Mouse (Mus musculus) CH12.LX (cell line): ENCODE data around the gene Gm17581. TPM values are rescaled to one million over a fixed set of nuclear protein-coding genes. Genes with fewer than 3 reads are reported as not detected.

Source experiments
- DNase-seq: peaks from one replicate; pipeline ENCODE4 v3.0.0-alpha.2; 2013; ENCODE audit errors: extremely low read depth
- H3K27ac ChIP-seq: 2 replicates; pipeline ENCODE4 v1.5.1; 2012; ENCODE audit warnings: low read depth, mild to moderate bottlenecking, control low read depth, moderate library complexity; ENCODE audit not compliant: insufficient read depth
- H3K27me3 ChIP-seq: replicated peaks from 2 replicates; pipeline ENCODE3; 2012; ENCODE audit warnings: inconsistent platforms
- H3K36me3 ChIP-seq, 2 experiments: replicated peaks in 1 of 2; 2 replicates each; pipeline versions ENCODE3 to v1.6.1; 2012; ENCODE audit warnings: inconsistent platforms in 1 of 2, low read length in 1 of 2, mild to moderate bottlenecking in 1 of 2, mixed read lengths in 1 of 2, moderate library complexity in 1 of 2; ENCODE audit not compliant: control insufficient read depth in 1 of 2, insufficient read depth in 1 of 2
- H3K4me1 ChIP-seq, 2 experiments: 2 replicates each; pipeline ENCODE4 v1.6.1; 2012; ENCODE audit warnings: inconsistent platforms in 1 of 2, moderate library complexity in 1 of 2; ENCODE audit not compliant: insufficient read depth in 2 of 2, control insufficient read depth in 1 of 2
- H3K4me2 ChIP-seq: 2 replicates; pipeline ENCODE4 v1.6.1; 2012; ENCODE audit warnings: low read depth, mild to moderate bottlenecking, control low read depth; ENCODE audit not compliant: poor library complexity, insufficient read depth, severe bottlenecking
- H3K4me3 ChIP-seq, 3 experiments: fragments of 150-350 bp in 1 of 3; sonication (generic) in 1 of 3; replicated peaks in 1 of 3; 2 replicates each; pipeline versions ENCODE3 to v1.5.1; 2011 to 2012; ENCODE audit warnings: low read depth in 2 of 3, low read length in 2 of 3, mild to moderate bottlenecking in 2 of 3, moderate library complexity in 2 of 3, control low read depth in 1 of 3, improper control_type of control experiment in 1 of 3, inconsistent platforms in 1 of 3, mixed read lengths in 1 of 3; ENCODE audit not compliant: poor library complexity in 1 of 3
- H3K79me2 ChIP-seq: replicated peaks from 2 replicates; pipeline ENCODE4 v1.6.1; 2012; ENCODE audit warnings: mild to moderate bottlenecking, moderate library complexity; ENCODE audit not compliant: control insufficient read depth, poor library complexity, insufficient read depth, severe bottlenecking; ENCODE audit errors: extremely low read depth
- H3K9ac ChIP-seq: 2 replicates; pipeline ENCODE4 v1.6.1; 2012; ENCODE audit warnings: low read depth, mild to moderate bottlenecking, control low read depth, moderate library complexity; ENCODE audit not compliant: insufficient read depth
- H3K9me3 ChIP-seq: replicated peaks from 2 replicates; pipeline ENCODE3; 2012; ENCODE audit warnings: low read length, inconsistent platforms, mixed read lengths
- CHD2 ChIP-seq: IDR thresholded peaks from 2 replicates; pipeline ENCODE4 v1.6.1; 2011; ENCODE audit warnings: low read length, improper control_type of control experiment
- E2F4 ChIP-seq: IDR thresholded peaks from 2 replicates; pipeline ENCODE4 v1.6.1; 2011; ENCODE audit warnings: low read depth, low read length, improper control_type of control experiment; ENCODE audit not compliant: insufficient replicate concordance
- ELF1 ChIP-seq: IDR thresholded peaks from 2 replicates; pipeline ENCODE4 v1.6.1; 2014; ENCODE audit warnings: low read depth, mild to moderate bottlenecking, inconsistent platforms, low read length, improper control_type of control experiment
- GABPA ChIP-seq: IDR thresholded peaks from 2 replicates; pipeline ENCODE4 v1.6.1; 2012; ENCODE audit warnings: low read depth, low read length, improper control_type of control experiment, inconsistent platforms; ENCODE audit not compliant: insufficient replicate concordance
- IRF4 ChIP-seq: IDR thresholded peaks from 2 replicates; pipeline ENCODE4 v1.6.1; 2014; ENCODE audit warnings: low read depth, mild to moderate bottlenecking, inconsistent platforms, low read length, improper control_type of control experiment
- JUN ChIP-seq: IDR thresholded peaks from 2 replicates; pipeline ENCODE4 v1.6.1; 2011; ENCODE audit warnings: low read depth, mild to moderate bottlenecking, low read length, improper control_type of control experiment, moderate library complexity; ENCODE audit not compliant: insufficient read depth
- JUND ChIP-seq: conservative IDR thresholded peaks from 2 replicates; pipeline ENCODE4 v1.6.1; 2011; ENCODE audit warnings: low read depth, low read length, improper control_type of control experiment
- MAX ChIP-seq: IDR thresholded peaks from 2 replicates; pipeline ENCODE4 v1.6.1; 2011; ENCODE audit warnings: low read length, improper control_type of control experiment
- MAZ ChIP-seq: IDR thresholded peaks from 2 replicates; pipeline ENCODE4 v1.6.1; 2012; ENCODE audit warnings: low read depth, mild to moderate bottlenecking, inconsistent platforms, low read length, improper control_type of control experiment, moderate library complexity
- MYC ChIP-seq: IDR thresholded peaks from 2 replicates; pipeline ENCODE4 v1.6.1; 2011; ENCODE audit warnings: low read depth, mild to moderate bottlenecking, improper control_type of control experiment, low read length
- PAX5 ChIP-seq: IDR thresholded peaks from 2 replicates; pipeline ENCODE4 v1.6.1; 2012; ENCODE audit warnings: low read length, inconsistent platforms, mixed read lengths
- POLR2AphosphoS2 ChIP-seq: IDR thresholded peaks from 2 replicates; pipeline ENCODE4 v1.6.1; 2011; ENCODE audit warnings: low read depth, low read length, improper control_type of control experiment
- RAD21 ChIP-seq: IDR thresholded peaks from 2 replicates; pipeline ENCODE4 v1.6.1; 2011; ENCODE audit warnings: low read depth, mild to moderate bottlenecking, low read length, improper control_type of control experiment, moderate library complexity
- TBP ChIP-seq: conservative IDR thresholded peaks from 2 replicates; pipeline ENCODE4 v1.6.1; 2011; ENCODE audit warnings: low read depth, low read length, improper control_type of control experiment
- UBTF ChIP-seq: IDR thresholded peaks from 2 replicates; pipeline ENCODE4 v1.6.1; 2012; ENCODE audit warnings: low read depth, mild to moderate bottlenecking, inconsistent platforms, low read length, improper control_type of control experiment, moderate library complexity
- USF2 ChIP-seq: conservative IDR thresholded peaks from 2 replicates; pipeline ENCODE4 v1.6.1; 2011; ENCODE audit warnings: low read depth, low read length, improper control_type of control experiment
- ZC3H11A ChIP-seq: IDR thresholded peaks from 2 replicates; pipeline ENCODE4 v1.6.1; 2012; ENCODE audit warnings: low read depth, mild to moderate bottlenecking, inconsistent platforms, low read length, improper control_type of control experiment
- ZNF384 ChIP-seq: IDR thresholded peaks from 2 replicates; pipeline ENCODE4 v1.6.1; 2012; ENCODE audit warnings: low read depth, low read length, improper control_type of control experiment, inconsistent platforms
- dilution Hi-C: fragments of 300-500 bp; cut with MboI; formaldehyde crosslinking; loops from 2 replicates; pipeline ENCODE4 v1.14.3; 2020; ENCODE audit warnings: low sequenced_read_pairs; ENCODE audit not compliant: extremely low pct_unique_long_range_greater_than_20kb, extremely low pct_ligation_motif_present
- in situ Hi-C: fragments of 300-500 bp; cut with MboI; formaldehyde crosslinking; loops from 3 replicates; pipeline ENCODE4 v1.14.3; 2019; ENCODE audit warnings: low sequenced_read_pairs, low pct_ligation_motif_present, low pct_unique_long_range_greater_than_20kb, mixed read lengths
- polyA plus RNA-seq: library from polyadenylated mRNA; unstranded; fragments of >175 nt; gene quantifications from 2 replicates; pipeline ENCODE4 v1.2.1, GENCODE M21; 2012; ENCODE audit warnings: low read depth; ENCODE audit not compliant: insufficient read length
- total RNA-seq, 2 experiments: library from RNA; depleted of rRNA; stranded (reverse); fragments of 300-350 nt in 1 of 2; fragments of >200 nt in 1 of 2; gene quantifications; 2 replicates each; pipeline ENCODE4 v1.2.3; 2012 to 2014

Gene Gm17581
- total and polyA plus RNA-seq, 3 experiments, result not detected

- Histone ChIP-seq H3K27ac (no peak overlapping the region), H3K79me2 (peaks cover 20% of the 10 kb centered on the region), H3K4me1 (peaks cover 2 to 22% of the 10 kb centered on the region in 2 experiments; a peak in 2 of 4 replicates), H3K4me3 (no peak overlapping the region), H3K27me3 (no peaks in the 10 kb centered on the region), H3K9me3 (no peaks in the 10 kb centered on the region), H3K9ac (no peak overlapping the region), H3K4me2 (no peak overlapping the region), H3K36me3 (no peaks in the 10 kb centered on the region)
- TF ChIP-seq POLR2AphosphoS2, result no peak
- no peak for DNase-seq
- in situ Hi-C loops, result loop anchor here (25.0 kb wide), 1 partner anchor 243 kb away; the partner anchor contains the start of genes Gdf5, Gm15557 and Uqcc1
- dilution Hi-C loops, result no loop called here
These were observed 41.1 kb downstream of the Gm17581 start for GRCm38 (mm10) chr2:155694564-155694963.

DNA sequence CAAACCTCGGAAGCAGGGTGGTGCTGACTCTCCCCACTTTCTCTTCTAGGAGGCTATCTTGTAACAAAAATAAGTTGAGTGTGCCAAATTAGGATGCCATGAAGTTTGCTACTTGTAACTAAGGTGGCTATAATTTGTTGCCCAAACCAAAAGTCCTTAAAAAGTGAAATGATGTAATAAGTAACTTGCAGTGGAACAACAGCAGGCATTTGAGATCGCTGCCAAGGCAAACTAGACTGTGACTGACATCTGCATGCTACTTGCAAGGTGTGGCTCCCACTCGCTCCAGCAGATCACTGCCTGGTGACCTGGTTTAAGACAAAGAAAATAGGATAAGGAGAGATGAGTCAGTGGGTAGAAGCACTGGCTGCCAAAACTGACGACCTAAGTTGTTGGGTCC, 42.5 kb downstream of the Gm17581 start:
- peaks cover 2 to 28% of the 10 kb centered on the region in 2 experiments; a peak in 2 of 4 replicates for H3K4me1 ChIP-seq
- no peak for DNase-seq
- no peaks in the 10 kb centered on the region for H3K9me3 ChIP-seq
- TF ChIP-seq PAX5 (no peak), CHD2 (no peak), UBTF (no peak), JUND (no peak), GABPA (no peak), MYC (no peak), MAZ (no peak), MAX (no peak), IRF4 (no peak), E2F4 (no peak), ZC3H11A (no peak), ELF1 (no peak), TBP (no peak), USF2 (no peak), RAD21 (no peak), ZNF384 (no peak), JUN (no peak)
- dilution Hi-C loops, result no loop called here
- no peak overlapping the region for H3K4me2 ChIP-seq
- no peak overlapping the region for H3K27ac ChIP-seq
- in situ Hi-C loops, result loop anchor here (25.0 kb wide), 1 partner anchor 244 kb away; the partner anchor contains the start of genes Gdf5, Gm15557 and Uqcc1
- H3K36me3 ChIP-seq, result peaks cover 0 to 2% of the 10 kb centered on the region in 2 experiments
- H3K9ac ChIP-seq, result no peak overlapping the region
- H3K4me3 ChIP-seq, result no peak overlapping the region
- H3K27me3 ChIP-seq, result no peaks in the 10 kb centered on the region
- H3K79me2 ChIP-seq, result peaks cover 28% of the 10 kb centered on the region
